Mouse (Mus musculus): ENCODE measurements around the gene Wwp2.

GRCm38 (mm10) chr8:107491212-107491611, 55.0 kb downstream of the Wwp2 start:
- TF ChIP-seq POLR2A (IDR thresholded peaks at IDR 0.05; ENCODE audit: borderline replicate concordance, extremely low read depth, low read depth, low read length) (no peak), CTCF (IDR thresholded peaks at IDR 0.05; ENCODE audit: insufficient read depth, low read length) (no peak)

Measured in lung, adult 2 months (tissue).